Mouse (Mus musculus) midbrain, embryonic 15.5 days (tissue): ENCODE measurements at regions not wholly inside any gene's neighbourhood (a gene's known extent, or its start where the extent isn't known, plus 50 kb on each side); places are given as distances from the start of the nearest gene placed in this dataset.

ENCODE experiments used
- ATAC-seq: fragments of 200-750 bp; cut with Nextera tagmentation; replicated peaks from 2 replicates; pipeline ENCODE4 v1.8.0; 2017; ENCODE audit warnings: moderate TSS enrichment
- H3K27ac ChIP-seq: fragments of 300-500 bp; sonication (generic); 2 replicates; pipeline ENCODE4 v1.5.1; 2015; ENCODE audit warnings: mild to moderate bottlenecking, inconsistent platforms
- H3K27me3 ChIP-seq: fragments of 300-500 bp; sonication (generic); replicated peaks from 2 replicates; pipeline ENCODE4 v1.6.1; 2015; ENCODE audit warnings: inconsistent platforms
- H3K36me3 ChIP-seq: fragments of 300-500 bp; sonication (generic); replicated peaks from 2 replicates; pipeline ENCODE4 v1.6.1; 2015; ENCODE audit warnings: inconsistent platforms
- H3K4me1 ChIP-seq: fragments of 300-500 bp; sonication (generic); 2 replicates; pipeline ENCODE4 v1.6.1; 2015; ENCODE audit warnings: inconsistent platforms
- H3K4me2 ChIP-seq: fragments of 300-500 bp; sonication (generic); 2 replicates; pipeline ENCODE4 v1.6.1; 2015; ENCODE audit warnings: inconsistent platforms, mild to moderate bottlenecking, moderate library complexity
- H3K4me3 ChIP-seq: fragments of 300-500 bp; sonication (generic); 2 replicates; pipeline ENCODE4 v1.5.1; 2015; ENCODE audit warnings: mild to moderate bottlenecking, inconsistent platforms
- H3K9ac ChIP-seq: fragments of 300-500 bp; sonication (generic); 2 replicates; pipeline ENCODE4 v1.6.1; 2015; ENCODE audit warnings: mild to moderate bottlenecking, inconsistent platforms
- H3K9me3 ChIP-seq: fragments of 300-500 bp; sonication (generic); 2 replicates; pipeline ENCODE4 v1.6.1; 2016; ENCODE audit warnings: inconsistent platforms
- WGBS: fragments of 180-500 bp; shearing (Covaris S2); methylation state at CpG from one replicate; pipeline ENCODE4 v1.1.7; 2015; ENCODE audit warnings: mixed read lengths; 5-methylcytosine and 5-hydroxymethylcytosine counted together

DNA sequence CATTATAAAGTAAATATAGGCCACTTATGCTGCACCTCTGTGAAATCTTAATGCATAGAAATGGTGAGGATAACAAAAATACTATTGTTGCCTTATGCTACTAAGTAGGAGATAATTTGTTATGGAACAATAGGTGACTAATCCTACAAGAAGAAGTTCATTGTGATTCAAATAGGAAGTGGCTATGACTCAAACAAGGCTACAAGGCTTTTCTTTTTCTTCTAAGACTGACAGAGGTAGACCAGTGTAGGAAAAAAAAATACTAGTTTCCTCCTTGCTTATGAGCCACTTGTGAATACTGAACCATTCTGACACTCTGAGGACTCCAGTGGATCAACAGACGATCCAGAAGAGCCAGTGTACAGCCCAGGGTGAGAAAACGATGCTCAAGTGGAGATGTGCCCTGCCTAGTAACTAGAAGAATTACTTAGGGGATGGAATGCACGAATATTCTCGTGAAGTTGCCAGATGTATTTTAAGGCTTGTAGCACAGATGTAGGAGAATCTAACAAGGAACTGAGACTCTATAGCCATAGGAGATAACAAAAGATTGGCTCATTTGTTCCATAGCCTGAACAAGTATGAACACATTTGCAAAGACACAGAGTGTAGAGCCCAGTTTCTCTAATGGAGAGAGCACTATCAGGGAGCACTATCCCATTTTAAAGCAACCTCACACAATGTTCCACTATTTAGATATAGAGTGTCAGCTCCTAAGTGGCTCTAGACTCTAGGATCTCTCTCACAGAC lies 60.3 kb downstream of the Fzd1 start:
- no peak overlapping the region for H3K4me3 ChIP-seq
- no peaks in the 10 kb centered on the region for H3K4me1 ChIP-seq
- H3K9me3 ChIP-seq = no peaks in the 10 kb centered on the region
- no peaks in the 10 kb centered on the region for H3K27me3 ChIP-seq
- H3K27ac ChIP-seq = no peak overlapping the region
- H3K36me3 ChIP-seq = no peaks in the 10 kb centered on the region
- H3K9ac ChIP-seq = no peak overlapping the region
- no peak for ATAC-seq
- WGBS = 54% methylated on average over 4 of the region's 4 CpGs
- H3K4me2 ChIP-seq = no peak overlapping the region

DNA sequence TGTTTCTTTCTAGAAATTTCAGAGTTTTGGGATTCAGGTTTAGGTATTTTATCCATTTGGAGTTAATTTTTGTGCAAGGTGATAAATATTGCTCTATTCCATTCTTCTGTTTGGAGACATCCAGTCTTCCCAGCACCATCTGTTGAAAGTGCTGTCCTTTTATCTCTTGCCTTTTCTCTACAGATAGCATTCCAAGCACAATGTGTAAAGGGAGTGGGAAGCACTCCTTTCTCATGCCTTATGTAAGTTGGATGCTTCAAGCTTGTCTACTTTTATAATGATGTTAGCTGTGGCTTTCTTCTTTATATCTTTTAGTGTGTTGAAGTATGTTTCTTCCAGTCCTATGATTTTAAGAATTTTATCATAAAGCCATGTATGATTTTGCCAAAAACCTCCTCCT lies 61.1 kb downstream of the Fzd1 start:
- no peak for ATAC-seq
- Histone ChIP-seq H3K9me3 (no peaks in the 10 kb centered on the region), H3K36me3 (no peaks in the 10 kb centered on the region), H3K4me1 (no peaks in the 10 kb centered on the region), H3K27me3 (no peaks in the 10 kb centered on the region), H3K4me2 (no peak overlapping the region), H3K4me3 (no peak overlapping the region), H3K27ac (no peak overlapping the region), H3K9ac (no peak overlapping the region)

DNA sequence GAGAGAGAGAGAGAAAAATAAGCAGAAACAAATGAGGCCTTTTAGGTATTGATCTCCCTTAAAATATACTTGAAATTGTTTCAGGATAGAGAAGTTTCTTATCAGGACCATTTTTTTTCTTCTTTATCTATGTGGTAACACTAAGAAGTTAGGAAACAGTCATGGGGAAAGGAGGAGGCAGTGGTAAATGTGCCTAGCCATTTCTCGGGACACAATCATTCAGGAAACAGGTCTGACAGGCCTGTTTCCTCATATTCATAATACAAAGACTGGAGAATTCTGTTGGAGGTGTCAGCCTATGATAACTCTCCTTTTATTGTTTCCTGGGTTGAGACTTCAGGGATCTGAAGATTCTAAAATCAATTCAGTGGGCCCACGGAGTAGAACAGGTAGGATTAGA lies 68.7 kb downstream of the Fzd1 start:
- H3K4me2 ChIP-seq = no peak overlapping the region
- H3K4me3 ChIP-seq = no peak overlapping the region
- H3K36me3 ChIP-seq = no peaks in the 10 kb centered on the region
- no peaks in the 10 kb centered on the region for H3K27me3 ChIP-seq
- H3K27ac ChIP-seq = no peak overlapping the region
- no peaks in the 10 kb centered on the region for H3K9me3 ChIP-seq
- H3K9ac ChIP-seq = no peak overlapping the region
- no peaks in the 10 kb centered on the region for H3K4me1 ChIP-seq
- ATAC-seq = no peak
- WGBS = 63% methylated on average over 2 of the region's 2 CpGs

DNA sequence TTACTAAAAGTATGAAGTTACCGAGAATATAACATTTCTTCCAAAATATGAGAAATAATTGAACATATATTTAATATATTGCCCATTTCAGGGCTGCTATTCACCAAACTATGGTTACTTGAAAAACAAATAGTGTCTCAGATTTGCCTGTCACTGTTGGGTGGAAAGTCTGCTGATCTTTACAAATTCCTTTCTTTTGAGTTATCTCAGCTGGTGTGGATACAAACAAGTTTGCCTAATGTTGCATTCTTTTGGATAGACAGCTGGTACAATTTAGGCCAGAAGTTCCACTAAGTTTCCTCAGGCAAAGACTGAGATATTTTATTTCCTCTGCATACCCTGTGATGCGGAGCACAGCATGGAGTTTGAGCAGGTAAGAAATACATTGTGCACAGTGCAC lies 82.5 kb downstream of the Fzd1 start:
- Histone ChIP-seq H3K4me3 (no peak overlapping the region), H3K27me3 (no peaks in the 10 kb centered on the region), H3K4me2 (no peak overlapping the region), H3K9ac (no peak overlapping the region), H3K9me3 (no peaks in the 10 kb centered on the region), H3K4me1 (no peaks in the 10 kb centered on the region), H3K27ac (no peak overlapping the region), H3K36me3 (no peaks in the 10 kb centered on the region)
- 90% methylated on average over 2 of the region's 2 CpGs for whole genome bisulfite sequencing
- ATAC-seq = no peak

DNA sequence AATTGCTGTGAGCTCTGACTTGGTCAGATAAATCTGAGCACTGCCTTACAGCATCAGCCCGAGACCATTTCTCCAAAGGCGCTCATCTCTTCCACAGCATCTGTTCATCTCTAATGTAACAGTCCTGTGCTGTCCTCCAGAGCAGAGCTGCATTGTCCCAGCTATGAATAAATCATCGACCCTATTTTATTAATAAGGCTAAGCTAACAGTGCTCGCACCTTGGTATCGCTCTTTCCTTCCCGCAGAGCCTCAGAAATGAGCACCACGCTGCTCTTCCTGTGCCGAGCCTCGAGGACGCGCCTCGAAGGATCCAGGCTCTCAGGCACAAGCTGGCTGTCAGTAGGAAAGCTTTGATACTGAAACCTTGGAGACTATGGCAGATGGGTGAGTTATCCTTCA lies 91.5 kb downstream of the Fzd1 start:
- H3K9ac ChIP-seq = peak overlapping the region; percentile 24; the same call in 1 of the 2 replicates
- H3K4me1 ChIP-seq = peaks cover 26% of the 10 kb centered on the region
- 41% methylated on average over 12 of the region's 12 CpGs for WGBS
- H3K27ac ChIP-seq = peak overlapping the region; percentile 80
- no peaks in the 10 kb centered on the region for H3K36me3 ChIP-seq
- H3K9me3 ChIP-seq = no peaks in the 10 kb centered on the region
- peak overlapping the region; percentile 40 for H3K4me2 ChIP-seq
- ATAC-seq = peak; percentile 84
- no peak overlapping the region for H3K4me3 ChIP-seq
- no peaks in the 10 kb centered on the region for H3K27me3 ChIP-seq

DNA sequence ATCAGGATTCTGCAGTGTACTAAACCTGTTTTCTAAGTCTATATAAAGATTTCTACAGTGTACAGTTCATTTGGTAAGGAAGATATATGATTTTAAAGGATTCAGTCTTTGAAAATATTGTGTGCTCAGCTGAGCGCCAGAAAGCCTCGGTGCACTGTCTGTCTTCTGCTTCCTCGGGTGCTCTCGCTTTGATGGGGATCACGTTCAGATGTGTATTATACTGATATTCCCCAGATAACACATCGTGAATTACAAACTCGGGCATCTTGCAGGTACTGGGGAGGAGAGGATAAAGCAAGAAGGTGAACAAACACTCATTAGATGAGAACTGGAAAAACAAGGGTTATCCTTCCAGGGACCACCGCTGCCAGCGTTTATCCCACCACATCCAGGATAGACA lies 91.9 kb downstream of the Fzd1 start:
- 46% methylated on average over 9 of the region's 9 CpGs for WGBS
- Histone ChIP-seq H3K4me1 (peaks cover 29% of the 10 kb centered on the region), H3K9me3 (no peaks in the 10 kb centered on the region), H3K4me3 (no peak overlapping the region), H3K36me3 (no peaks in the 10 kb centered on the region), H3K27me3 (no peaks in the 10 kb centered on the region), H3K9ac (peak overlapping the region; percentile 24; the same call in 1 of the 2 replicates), H3K4me2 (peak overlapping the region; percentile 40), H3K27ac (peak overlapping the region; percentile 80)
- peak; percentile 61; the same call in 1 of the 2 replicates for ATAC-seq

DNA sequence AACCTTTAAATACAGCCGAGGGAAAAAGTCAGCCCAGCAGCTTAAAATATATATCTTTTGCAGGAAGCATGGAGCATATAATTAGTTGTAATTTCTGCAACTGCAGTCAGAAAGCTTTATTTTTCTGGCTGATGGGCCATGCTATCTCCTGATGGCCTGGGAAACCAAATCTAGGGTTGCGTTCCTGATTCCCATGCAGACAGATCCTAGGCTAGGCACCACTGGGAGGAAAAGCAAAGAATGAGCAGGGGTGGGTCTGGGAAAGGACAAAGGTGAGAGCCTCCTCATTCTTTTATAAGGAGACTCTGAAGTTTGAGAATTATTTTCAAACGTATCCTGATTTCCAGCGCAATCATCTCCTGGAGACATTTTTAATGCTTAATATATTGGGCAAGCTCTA lies 92.9 kb downstream of the Fzd1 start:
- 76% methylated on average over 4 of the region's 4 CpGs for WGBS
- Histone ChIP-seq H3K4me3 (no peak overlapping the region), H3K9me3 (no peaks in the 10 kb centered on the region), H3K9ac (no peak overlapping the region), H3K4me2 (no peak overlapping the region), H3K36me3 (no peaks in the 10 kb centered on the region), H3K27me3 (no peaks in the 10 kb centered on the region), H3K4me1 (peaks cover 29% of the 10 kb centered on the region), H3K27ac (peak overlapping the region; percentile 80; the same call in 1 of the 2 replicates)
- ATAC-seq = no peak

DNA sequence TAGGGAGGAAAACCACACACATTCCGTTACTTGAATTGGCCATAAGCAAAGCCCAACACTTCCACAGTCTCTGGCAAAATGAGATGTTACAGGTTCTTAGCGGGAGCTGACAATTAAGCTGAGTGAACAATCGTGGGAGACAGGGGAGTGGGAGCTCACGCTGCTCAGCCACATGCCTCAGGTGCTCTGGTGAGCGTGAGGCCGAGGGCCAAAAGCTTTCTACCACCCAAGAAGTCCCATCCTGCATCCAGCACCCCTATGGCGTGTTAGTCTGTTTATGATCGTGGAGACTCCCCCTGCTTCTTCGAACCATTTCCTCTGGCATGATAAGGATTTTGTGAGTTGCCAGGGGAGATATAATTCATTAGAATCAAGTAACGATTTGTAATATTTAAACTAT lies 93.3 kb downstream of the Fzd1 start:
- H3K9ac ChIP-seq = no peak overlapping the region
- peaks cover 29% of the 10 kb centered on the region for H3K4me1 ChIP-seq
- H3K9me3 ChIP-seq = no peaks in the 10 kb centered on the region
- H3K27me3 ChIP-seq = no peaks in the 10 kb centered on the region
- H3K4me2 ChIP-seq = no peak overlapping the region
- H3K4me3 ChIP-seq = no peak overlapping the region
- no peak overlapping the region for H3K27ac ChIP-seq
- no peaks in the 10 kb centered on the region for H3K36me3 ChIP-seq
- no peak for ATAC-seq
- WGBS = 54% methylated on average over 10 of the region's 10 CpGs

DNA sequence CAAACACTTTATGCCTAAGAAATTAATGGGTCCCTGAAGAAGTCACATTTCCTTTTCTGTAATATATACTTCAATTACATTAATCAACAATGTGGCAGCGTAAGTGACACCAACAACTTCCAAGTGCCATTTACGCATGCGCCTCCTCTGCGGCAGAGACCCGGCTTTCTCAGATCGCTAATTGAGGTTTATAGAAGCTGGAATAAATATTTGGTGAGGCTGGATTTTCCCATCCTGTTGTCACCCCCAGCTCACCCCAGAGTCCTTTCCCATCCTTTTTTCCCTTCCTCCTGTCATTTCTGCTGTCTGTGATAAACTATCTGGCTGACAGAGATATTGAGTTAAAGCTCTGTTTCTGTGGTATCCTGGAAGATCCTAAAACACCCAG lies 95.6 kb downstream of the Fzd1 start:
- Histone ChIP-seq H3K27ac (no peak overlapping the region), H3K4me1 (peaks cover 29% of the 10 kb centered on the region), H3K36me3 (no peaks in the 10 kb centered on the region), H3K4me3 (no peak overlapping the region), H3K9me3 (no peaks in the 10 kb centered on the region), H3K27me3 (no peaks in the 10 kb centered on the region), H3K4me2 (peak overlapping the region; percentile 15), H3K9ac (no peak overlapping the region)
- ATAC-seq = no peak
- 63% methylated on average over 6 of the region's 6 CpGs for WGBS

DNA sequence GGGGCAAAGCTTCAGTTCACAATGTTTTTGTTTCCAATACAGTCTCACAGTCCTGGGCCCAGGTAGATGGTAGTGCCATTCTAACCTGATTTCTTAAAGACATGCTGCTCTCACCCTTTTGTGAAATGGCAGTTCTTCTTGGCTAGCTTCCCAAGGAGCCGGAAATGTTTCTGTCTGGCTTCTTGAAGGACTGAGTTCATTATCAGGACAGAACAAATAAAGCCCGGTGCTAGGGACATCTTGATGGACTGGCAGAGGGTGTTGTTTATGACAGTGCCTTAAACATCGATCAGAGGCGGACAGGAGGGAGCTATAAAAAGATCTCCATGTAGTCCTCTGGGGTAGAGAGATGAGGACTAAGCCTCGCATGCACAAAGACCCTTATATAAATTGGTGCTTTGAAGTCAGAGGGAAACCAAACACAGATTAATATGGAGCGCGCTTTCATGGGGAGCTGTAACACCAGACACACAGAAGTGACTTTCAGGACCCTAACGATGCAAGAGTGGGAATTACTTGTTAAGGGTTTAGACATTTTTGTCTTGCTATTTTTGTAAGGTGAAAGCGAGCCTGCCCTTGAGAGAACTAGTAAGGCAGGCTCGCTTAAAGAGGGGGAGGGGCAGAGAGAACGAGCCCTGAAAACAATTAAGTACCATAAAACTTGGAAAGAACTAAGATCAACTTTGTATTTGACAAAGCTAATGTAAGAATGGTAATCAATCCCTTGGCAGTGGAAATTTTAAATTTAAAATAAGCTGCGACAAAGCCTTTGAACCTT lies 96.2 kb downstream of the Fzd1 start:
- Histone ChIP-seq H3K27ac (no peak overlapping the region), H3K4me1 (peaks cover 28% of the 10 kb centered on the region), H3K9me3 (no peaks in the 10 kb centered on the region), H3K36me3 (no peaks in the 10 kb centered on the region), H3K9ac (no peak overlapping the region), H3K4me3 (no peak overlapping the region), H3K4me2 (no peak overlapping the region; the same call in 1 of the 2 replicates), H3K27me3 (no peaks in the 10 kb centered on the region)
- no peak for ATAC-seq
- WGBS = 48% methylated on average over 12 of the region's 12 CpGs

DNA sequence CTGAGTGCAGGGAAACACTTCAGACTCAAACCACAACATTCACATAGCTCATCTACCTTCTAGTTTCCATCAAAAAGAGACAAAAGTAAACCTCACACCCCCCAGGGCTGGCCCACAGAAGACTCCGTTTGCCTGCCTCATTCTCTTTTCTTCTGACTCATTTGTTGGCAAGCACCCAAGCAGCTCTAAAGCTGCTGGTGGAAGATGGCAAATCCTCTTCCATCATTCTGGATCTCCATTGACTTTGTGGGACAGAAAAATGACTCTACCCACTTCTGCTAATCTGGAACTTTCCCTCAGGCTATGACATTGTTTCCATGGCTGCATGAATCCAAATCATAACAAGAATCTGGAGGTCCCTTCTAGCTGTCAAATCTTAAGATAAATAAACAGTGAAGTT lies 99.9 kb downstream of the Fzd1 start:
- H3K9ac ChIP-seq = no peak overlapping the region
- WGBS = 43% methylated on average over 1 of the region's 1 CpGs
- H3K4me3 ChIP-seq = no peak overlapping the region
- H3K4me2 ChIP-seq = no peak overlapping the region
- H3K9me3 ChIP-seq = no peaks in the 10 kb centered on the region
- no peak for ATAC-seq
- no peak overlapping the region for H3K27ac ChIP-seq
- H3K4me1 ChIP-seq = peaks cover 12% of the 10 kb centered on the region; the same call in 1 of the 2 replicates
- H3K36me3 ChIP-seq = no peaks in the 10 kb centered on the region
- no peaks in the 10 kb centered on the region for H3K27me3 ChIP-seq

DNA sequence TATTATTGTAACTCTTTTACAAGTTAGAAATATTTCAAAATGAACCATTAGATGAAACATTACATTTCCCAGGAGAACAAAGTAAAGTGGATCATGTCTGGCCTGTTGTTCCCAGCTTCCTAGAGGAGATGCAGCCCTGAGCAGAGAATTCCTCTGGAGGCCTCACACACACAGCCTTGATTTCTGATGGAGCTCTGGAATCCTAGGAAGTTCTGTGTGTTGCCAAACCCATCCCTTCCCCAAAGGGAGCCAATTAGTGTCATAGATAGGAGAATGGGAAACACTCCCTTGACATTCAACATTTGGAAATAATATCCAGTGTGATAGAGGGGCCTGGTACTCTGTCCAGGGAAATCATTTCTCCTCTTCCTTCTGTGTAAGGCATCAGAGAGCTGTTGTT lies 103.6 kb downstream of the Fzd1 start:
- peaks cover 10% of the 10 kb centered on the region for H3K4me1 ChIP-seq
- H3K9me3 ChIP-seq = no peaks in the 10 kb centered on the region
- ATAC-seq = no peak
- no peak overlapping the region for H3K4me2 ChIP-seq
- H3K27me3 ChIP-seq = no peaks in the 10 kb centered on the region
- H3K9ac ChIP-seq = no peak overlapping the region
- H3K4me3 ChIP-seq = no peak overlapping the region
- no peaks in the 10 kb centered on the region for H3K36me3 ChIP-seq
- H3K27ac ChIP-seq = no peak overlapping the region
